Mouse (Mus musculus) heart, postnatal 0 days (tissue): ENCODE results near the gene Cdc42se2. TPM values are rescaled to one million over a fixed set of nuclear protein-coding genes. Genes with fewer than 3 reads are reported as not detected.
A peak's percentile ranks its signal among the peaks of the same experiment; 100 is the strongest.

Experiments
- ATAC-seq: fragments of 200-750 bp; cut with Nextera tagmentation; 2 replicates; pipeline ENCODE4 v1.8.0; 2017; ENCODE audit warnings: low read depth, moderate number of reproducible peaks, moderate library complexity; ENCODE audit not compliant: insufficient read depth
- DNase-seq: peaks from one replicate; pipeline ENCODE4 v3.0.0-alpha.2; 2016; ENCODE audit warnings: low spot score
- H3K27ac ChIP-seq: fragments of 300-500 bp; sonication (generic); 2 replicates; pipeline ENCODE4 v1.5.1; 2014; ENCODE audit warnings: low read depth, mild to moderate bottlenecking
- H3K27me3 ChIP-seq: fragments of 300-500 bp; sonication (generic); 2 replicates; pipeline ENCODE4 v1.6.1; 2014; ENCODE audit warnings: low read length, mixed read lengths; ENCODE audit not compliant: control insufficient read depth, insufficient read depth
- H3K36me3 ChIP-seq: fragments of 300-500 bp; sonication (generic); replicated peaks from 2 replicates; pipeline ENCODE4 v1.6.1; 2014; ENCODE audit warnings: low read length, mixed read lengths; ENCODE audit not compliant: control insufficient read depth, insufficient read depth
- H3K4me1 ChIP-seq: fragments of 300-500 bp; sonication (generic); 2 replicates; pipeline ENCODE4 v1.6.1; 2014; ENCODE audit warnings: antibody characterized with exemption; ENCODE audit not compliant: control insufficient read depth, insufficient read depth
- H3K4me2 ChIP-seq: fragments of 300-500 bp; sonication (generic); 2 replicates; pipeline ENCODE4 v1.6.1; 2014; ENCODE audit warnings: low read depth, mild to moderate bottlenecking, low read length, moderate library complexity
- H3K4me3 ChIP-seq: fragments of 300-500 bp; sonication (generic); 2 replicates; pipeline ENCODE4 v1.5.1; 2014; ENCODE audit warnings: low read depth, low read length
- H3K9ac ChIP-seq: fragments of 300-500 bp; sonication (generic); replicated peaks from 2 replicates; pipeline ENCODE4 v1.6.1; 2014; ENCODE audit warnings: low read depth, low read length, mixed read lengths
- H3K9me3 ChIP-seq: fragments of 300-500 bp; sonication (generic); replicated peaks from 2 replicates; pipeline ENCODE4 v1.6.1; 2016; ENCODE audit warnings: low read length; ENCODE audit not compliant: control insufficient read depth
- CTCF ChIP-seq: IDR thresholded peaks from 2 replicates; pipeline ENCODE4 v1.5.1; 2016; ENCODE audit warnings: antibody characterized with exemption, control low read depth, low read depth
- EP300 ChIP-seq: IDR thresholded peaks from 2 replicates; pipeline ENCODE4 v1.6.1; 2016; ENCODE audit warnings: antibody characterized with exemption, low read depth
- WGBS: fragments of 180-500 bp; shearing (Covaris S2); extraction: QIAGEN DNeasy Blood & Tissue Kit; methylation state at CpG from one replicate; pipeline ENCODE4 v1.1.7; 2014; 5-methylcytosine and 5-hydroxymethylcytosine counted together
- polyA plus RNA-seq: library from polyadenylated mRNA; unstranded; fragments of >200 nt; fragmentation: Nextera tagmentation; extraction: Ambion mirVana; gene quantifications from 2 replicates; pipeline ENCODE4 v1.2.1, GENCODE M21; 2015
- total RNA-seq: library from RNA; depleted of rRNA; stranded (reverse); fragments of >200 nt; gene quantifications from 2 replicates; pipeline ENCODE4 v1.2.3, GENCODE M21; 2014; ENCODE audit warnings: low replicate concordance

The Cdc42se2 gene
- total and polyA plus RNA-seq, 2 experiments from 2014 or later: 50.2 to 53.6 TPM

DNA sequence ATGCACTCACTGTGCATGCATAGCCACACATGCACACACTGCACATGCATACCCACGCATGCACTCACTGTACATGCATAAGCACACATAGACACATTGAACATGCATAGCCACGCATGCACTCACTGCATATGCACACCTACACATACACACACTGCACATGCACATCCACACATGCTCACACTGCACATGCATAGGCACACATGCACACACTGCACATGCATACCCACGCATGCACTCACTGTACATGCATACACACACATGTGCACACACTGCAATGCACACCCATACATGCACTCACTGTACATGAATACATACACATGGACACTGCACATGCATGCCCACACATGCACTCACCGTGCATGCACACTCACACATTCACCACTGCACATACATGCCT lies 4.0 kb upstream of the Cdc42se2 start:
- no peak overlapping the region for H3K4me2 ChIP-seq
- 96% methylated on average over 4 of the region's 4 CpGs for WGBS
- DNase-seq (no peak), ATAC-seq (no peak)
- H3K27me3 ChIP-seq: no peaks in the 10 kb centered on the region
- H3K4me3 ChIP-seq: no peak overlapping the region
- TF ChIP-seq EP300 (no peak), CTCF (no peak)
- H3K4me1 ChIP-seq: peaks cover under 1% of the 10 kb centered on the region; the same call in 1 of the 2 replicates
- H3K27ac ChIP-seq: no peak overlapping the region
- H3K36me3 ChIP-seq: no peaks in the 10 kb centered on the region
- H3K9ac ChIP-seq: no peak overlapping the region
- no peaks in the 10 kb centered on the region for H3K9me3 ChIP-seq

GRCm38 (mm10) chr11:54786858-54787487 lies 502 bp downstream of the Cdc42se2 start:
- no peaks in the 10 kb centered on the region for H3K27me3 ChIP-seq
- H3K27ac ChIP-seq: peak overlapping the region; percentile 98
- peaks cover 4% of the 10 kb centered on the region; the same call in 1 of the 2 replicates for H3K4me1 ChIP-seq
- H3K4me2 ChIP-seq: peak overlapping the region; percentile 77
- under 1% methylated on average over 54 of the region's 54 CpGs for WGBS
- peak overlapping the region; percentile 88 for H3K9ac ChIP-seq
- DNase-seq: peak; percentile 64
- no peak for TF ChIP-seq EP300
- TF ChIP-seq CTCF: no peak
- H3K36me3 ChIP-seq: no peaks in the 10 kb centered on the region
- ATAC-seq: peak; percentile 70
- peak overlapping the region; percentile 90 for H3K4me3 ChIP-seq
- no peaks in the 10 kb centered on the region for H3K9me3 ChIP-seq

DNA sequence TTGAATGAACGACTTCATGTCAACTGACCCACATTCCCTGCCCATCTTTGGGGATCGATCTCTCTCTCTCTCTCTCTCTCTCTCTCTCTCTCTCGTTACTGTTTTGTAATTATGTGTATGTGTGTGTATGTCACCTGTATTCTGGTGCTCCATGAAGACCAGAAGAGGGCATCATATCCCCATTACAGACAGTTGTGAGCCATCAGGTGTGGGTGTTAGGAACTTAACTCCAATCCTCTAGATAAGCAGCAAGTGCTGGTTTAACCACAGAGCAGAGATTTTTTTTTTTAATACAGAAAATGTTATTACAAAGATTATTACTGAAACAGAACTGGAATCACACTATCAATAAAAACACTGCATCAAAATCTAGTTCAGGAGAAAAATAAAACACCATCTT lies 1.9 kb downstream of the Cdc42se2 start:
- no peak overlapping the region for H3K9ac ChIP-seq
- H3K27ac ChIP-seq: no peak overlapping the region
- H3K4me1 ChIP-seq: peaks cover 4% of the 10 kb centered on the region; the same call in 1 of the 2 replicates
- no peak for TF ChIP-seq CTCF
- no peak for TF ChIP-seq EP300
- ATAC-seq (no peak), DNase-seq (no peak)
- no peaks in the 10 kb centered on the region for H3K36me3 ChIP-seq
- H3K4me3 ChIP-seq: no peak overlapping the region
- 90% methylated on average over 3 of the region's 3 CpGs for WGBS
- H3K9me3 ChIP-seq: no peaks in the 10 kb centered on the region
- no peaks in the 10 kb centered on the region for H3K27me3 ChIP-seq
- no peak overlapping the region for H3K4me2 ChIP-seq

- Histone ChIP-seq H3K36me3 (no peaks in the 10 kb centered on the region), H3K27ac (no peak overlapping the region), H3K9ac (no peak overlapping the region), H3K27me3 (no peaks in the 10 kb centered on the region), H3K4me3 (no peak overlapping the region), H3K4me1 (peaks cover 4% of the 10 kb centered on the region; the same call in 1 of the 2 replicates), H3K9me3 (no peaks in the 10 kb centered on the region), H3K4me2 (no peak overlapping the region)
- 85% methylated on average over 3 of the region's 3 CpGs for WGBS
- no peak for ATAC-seq
- TF ChIP-seq EP300 (no peak), CTCF (no peak)
- DNase-seq: no peak
Measured at GRCm38 (mm10) chr11:54784436-54784835, 3.0 kb downstream of the Cdc42se2 start.

GRCm38 (mm10) chr11:54782253-54782652 lies 5.2 kb downstream of the Cdc42se2 start:
- Histone ChIP-seq H3K4me2 (no peak overlapping the region), H3K4me3 (no peak overlapping the region), H3K27ac (no peak overlapping the region), H3K27me3 (no peaks in the 10 kb centered on the region), H3K4me1 (peaks cover 23% of the 10 kb centered on the region), H3K9me3 (no peaks in the 10 kb centered on the region), H3K9ac (no peak overlapping the region), H3K36me3 (no peaks in the 10 kb centered on the region)
- no peak for ATAC-seq
- 92% methylated on average over 6 of the region's 6 CpGs for WGBS
- DNase-seq: no peak
- TF ChIP-seq EP300 (no peak), CTCF (no peak)

DNA sequence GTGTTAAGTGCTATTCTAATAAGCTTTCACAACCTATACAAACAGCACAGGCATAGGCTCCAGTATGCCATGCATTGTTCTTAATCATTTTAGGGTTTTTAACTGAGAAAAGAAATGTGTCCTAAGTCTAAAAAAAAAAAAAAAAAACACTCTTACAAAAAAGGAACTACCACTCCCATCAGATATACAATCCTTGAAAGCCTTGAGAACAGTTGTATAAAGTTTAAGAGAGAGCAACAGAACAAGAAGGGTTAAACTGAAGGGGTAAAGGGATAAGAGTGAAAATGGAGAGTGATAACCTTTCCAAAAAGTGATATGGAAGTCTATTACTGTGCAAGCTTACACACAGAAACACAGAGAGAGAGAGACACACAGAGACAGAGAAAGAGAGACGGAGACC lies 7.5 kb downstream of the Cdc42se2 start:
- no peaks in the 10 kb centered on the region for H3K27me3 ChIP-seq
- no peak overlapping the region for H3K9ac ChIP-seq
- no peak overlapping the region for H3K4me2 ChIP-seq
- no peak for ATAC-seq
- no peak overlapping the region for H3K4me3 ChIP-seq
- no peak overlapping the region for H3K27ac ChIP-seq
- no peak for TF ChIP-seq EP300
- no peak for TF ChIP-seq CTCF
- H3K4me1 ChIP-seq: peaks cover 40% of the 10 kb centered on the region
- H3K9me3 ChIP-seq: no peaks in the 10 kb centered on the region
- 77% methylated on average over 1 of the region's 1 CpGs for WGBS
- DNase-seq: no peak
- H3K36me3 ChIP-seq: no peaks in the 10 kb centered on the region
